Mouse (Mus musculus): ENCODE results near the gene Psd4.

DNA sequence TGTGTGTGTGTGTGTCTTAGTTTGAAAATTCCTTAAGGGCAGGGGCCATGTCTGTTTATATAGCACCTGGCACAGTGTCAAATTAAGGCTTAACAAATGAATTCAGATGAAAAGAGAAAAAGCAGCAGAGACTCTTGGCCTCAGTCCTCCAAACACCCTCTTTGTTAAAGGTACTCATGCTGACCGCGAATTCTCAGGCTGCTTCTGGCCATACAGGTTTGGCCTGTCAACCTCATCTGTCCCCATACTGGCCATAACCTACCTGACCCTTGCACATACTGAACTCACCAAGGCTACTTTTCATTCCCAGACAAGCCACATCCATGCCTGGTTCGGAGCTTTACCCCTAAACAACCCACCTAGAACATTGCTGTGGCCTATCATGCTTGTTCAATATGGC lies 45.8 kb downstream of the Psd4 start:
- TF ChIP-seq GATA1 (IDR thresholded peaks at IDR 0.05; ENCODE audit: borderline replicate concordance, low read length) (no peak), FLI1 (IDR thresholded peaks at IDR 0.05; ENCODE audit: low read length) (no peak)

Data from megakaryocyte, embryonic 14.5 days (primary cell).